Mouse (Mus musculus) liver, embryonic 14.5 days (tissue): ENCODE measurements around the gene Crtc2.

Experiments used
- CTCF ChIP-seq: IDR thresholded peaks from 2 replicates; pipeline ENCODE4 v1.5.1; 2016; ENCODE audit warnings: antibody characterized with exemption, low read depth, control low read depth
- EP300 ChIP-seq: IDR thresholded peaks from 2 replicates; pipeline ENCODE4 v1.6.1; 2016; ENCODE audit warnings: antibody characterized with exemption, low read depth

GRCm38 (mm10) chr3:90208662-90209061 lies 45.3 kb upstream of the Crtc2 start:
- no peak for TF ChIP-seq CTCF
- TF ChIP-seq EP300, result no peak
